Mouse (Mus musculus): Measurements from ENCODE around the gene Cybrd1.

Cybrd1 gene

GRCm38 (mm10) chr2:71146266-71146665, 28.5 kb downstream of the Cybrd1 start:
- 0 out of 2 replicates have a peak, but pooled peaks have one; percentile 18 for TF ChIP-seq GATA4 (IDR thresholded peaks at IDR 0.05; ENCODE audit: insufficient replicate concordance, low read length)

GRCm38 (mm10) chr2:71147816-71148215, 30.1 kb downstream of the Cybrd1 start:
- no peak for TF ChIP-seq GATA4 (IDR thresholded peaks at IDR 0.05; ENCODE audit: insufficient replicate concordance, low read length)

- no peak for TF ChIP-seq GATA4 (IDR thresholded peaks at IDR 0.05; ENCODE audit: insufficient replicate concordance, low read length)
These were observed 34.4 kb downstream of the Cybrd1 start for GRCm38 (mm10) chr2:71152170-71152569.

GRCm38 (mm10) chr2:71155486-71155885, 37.8 kb downstream of the Cybrd1 start:
- TF ChIP-seq GATA4 (IDR thresholded peaks at IDR 0.05; ENCODE audit: insufficient replicate concordance, low read length), result no peak

GRCm38 (mm10) chr2:71156446-71156845, 38.7 kb downstream of the Cybrd1 start:
- TF ChIP-seq GATA4 (IDR thresholded peaks at IDR 0.05; ENCODE audit: insufficient replicate concordance, low read length), result no peak

GRCm38 (mm10) chr2:71157881-71158280, 40.2 kb downstream of the Cybrd1 start:
- TF ChIP-seq GATA4 (IDR thresholded peaks at IDR 0.05; ENCODE audit: insufficient replicate concordance, low read length), result no peak

- TF ChIP-seq GATA4 (IDR thresholded peaks at IDR 0.05; ENCODE audit: insufficient replicate concordance, low read length), result no peak
These were observed 42.0 kb downstream of the Cybrd1 start for GRCm38 (mm10) chr2:71159576-71160306.

- no peak for TF ChIP-seq GATA4 (IDR thresholded peaks at IDR 0.05; ENCODE audit: insufficient replicate concordance, low read length)
These were observed 42.7 kb downstream of the Cybrd1 start for GRCm38 (mm10) chr2:71160307-71160861.

- TF ChIP-seq GATA4 (IDR thresholded peaks at IDR 0.05; ENCODE audit: insufficient replicate concordance, low read length), result no peak
These were observed 43.8 kb downstream of the Cybrd1 start for GRCm38 (mm10) chr2:71161558-71161957.

- no peak for TF ChIP-seq GATA4 (IDR thresholded peaks at IDR 0.05; ENCODE audit: insufficient replicate concordance, low read length)
These were observed 45.3 kb downstream of the Cybrd1 start for GRCm38 (mm10) chr2:71162831-71163621.

GRCm38 (mm10) chr2:71167211-71167610, 49.5 kb downstream of the Cybrd1 start:
- no peak for TF ChIP-seq GATA4 (IDR thresholded peaks at IDR 0.05; ENCODE audit: insufficient replicate concordance, low read length)

- TF ChIP-seq GATA4 (IDR thresholded peaks at IDR 0.05; ENCODE audit: insufficient replicate concordance, low read length), result no peak
These were observed 50.8 kb downstream of the Cybrd1 start for GRCm38 (mm10) chr2:71168461-71169021.

- no peak for TF ChIP-seq GATA4 (IDR thresholded peaks at IDR 0.05; ENCODE audit: insufficient replicate concordance, low read length)
These were observed 55.3 kb downstream of the Cybrd1 start for GRCm38 (mm10) chr2:71173031-71173430.

- no peak for TF ChIP-seq GATA4 (IDR thresholded peaks at IDR 0.05; ENCODE audit: insufficient replicate concordance, low read length)
These were observed 58.9 kb downstream of the Cybrd1 start for GRCm38 (mm10) chr2:71176329-71177249.

GRCm38 (mm10) chr2:71177250-71177615, 59.5 kb downstream of the Cybrd1 start:
- no peak for TF ChIP-seq GATA4 (IDR thresholded peaks at IDR 0.05; ENCODE audit: insufficient replicate concordance, low read length)

All from liver, adult (tissue).